Mouse (Mus musculus): ENCODE measurements around the gene Tpsg1.
A peak's percentile ranks its signal among the peaks of the same experiment; 100 is the strongest.

Gene Tpsg1

DNA sequence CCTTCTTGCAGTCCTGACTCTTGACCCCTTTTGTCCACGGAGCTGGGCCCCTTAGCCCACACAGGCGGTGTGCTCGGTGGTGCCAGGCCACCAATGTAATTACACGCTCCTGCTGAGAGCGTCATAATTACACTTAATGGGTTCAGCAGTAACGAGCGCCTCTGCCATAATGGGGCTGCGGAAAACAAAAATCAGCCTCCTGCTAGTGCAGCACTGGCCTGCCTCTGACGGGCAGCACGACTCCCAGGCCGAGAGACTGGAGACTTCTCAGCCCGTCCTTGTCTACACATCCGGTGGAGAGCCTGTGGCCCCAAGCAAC is 29.4 kb downstream of the Tpsg1 start:
- H3K36me3 ChIP-seq (ENCODE audit: control insufficient read depth, insufficient read depth, low read length, poor library complexity, severe bottlenecking), result no peaks in the 10 kb centered on the region
- no peak for DNase-seq (ENCODE audit: low read depth, low spot score)
- no peaks in the 10 kb centered on the region for H3K27me3 ChIP-seq (ENCODE audit: control insufficient read depth, insufficient read depth, low read length, poor library complexity, severe bottlenecking)

DNA sequence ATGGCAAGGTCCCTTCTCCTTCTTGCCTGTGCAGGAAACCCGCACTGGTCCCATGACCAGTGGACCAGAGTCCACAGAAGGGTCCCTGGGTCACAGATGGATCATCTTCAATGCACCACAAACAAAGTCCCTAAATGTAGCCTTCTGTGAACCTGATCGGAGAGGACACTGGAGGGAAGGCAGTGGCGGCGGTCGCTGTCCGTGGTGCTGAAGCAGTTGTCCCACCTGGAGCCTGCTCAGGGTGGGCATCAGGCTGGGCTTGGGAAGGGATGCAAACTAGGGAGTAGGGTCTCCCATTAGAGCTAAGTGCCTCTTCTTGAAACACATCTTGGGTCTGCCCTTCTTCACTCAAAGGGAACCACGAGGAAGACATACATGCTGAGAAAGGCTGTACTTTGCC is 31.4 kb downstream of the Tpsg1 start:
- no peaks in the 10 kb centered on the region for H3K36me3 ChIP-seq (ENCODE audit: control insufficient read depth, insufficient read depth, low read length, poor library complexity, severe bottlenecking)
- peak; percentile 28 for DNase-seq (ENCODE audit: low read depth, low spot score)
- no peaks in the 10 kb centered on the region for H3K27me3 ChIP-seq (ENCODE audit: control insufficient read depth, insufficient read depth, low read length, poor library complexity, severe bottlenecking)

DNA sequence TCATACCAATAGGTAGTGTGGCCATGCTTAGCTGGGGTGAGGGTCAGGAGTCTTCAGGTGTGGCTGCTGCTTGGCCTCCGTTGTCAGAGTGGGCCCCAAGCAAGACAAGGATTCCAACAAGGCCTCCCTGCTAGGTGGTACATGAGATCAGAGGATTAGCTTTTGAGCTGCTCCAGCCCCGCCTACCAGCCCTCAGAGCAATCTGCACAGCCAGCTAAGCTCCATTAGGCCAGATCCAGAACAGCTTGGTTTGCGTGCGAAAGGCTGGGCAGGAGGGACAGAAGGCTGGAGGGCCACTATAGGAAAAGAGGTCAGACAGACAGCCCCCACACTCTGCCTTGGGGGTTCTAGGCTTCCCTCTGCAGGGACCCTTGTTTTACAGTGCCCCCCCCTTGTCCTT is 32.4 kb downstream of the Tpsg1 start:
- Histone ChIP-seq H3K27me3 (ENCODE audit: control insufficient read depth, insufficient read depth, low read length, poor library complexity, severe bottlenecking) (no peaks in the 10 kb centered on the region), H3K36me3 (ENCODE audit: control insufficient read depth, insufficient read depth, low read length, poor library complexity, severe bottlenecking) (no peaks in the 10 kb centered on the region)
- DNase-seq (ENCODE audit: low read depth, low spot score), result no peak

DNA sequence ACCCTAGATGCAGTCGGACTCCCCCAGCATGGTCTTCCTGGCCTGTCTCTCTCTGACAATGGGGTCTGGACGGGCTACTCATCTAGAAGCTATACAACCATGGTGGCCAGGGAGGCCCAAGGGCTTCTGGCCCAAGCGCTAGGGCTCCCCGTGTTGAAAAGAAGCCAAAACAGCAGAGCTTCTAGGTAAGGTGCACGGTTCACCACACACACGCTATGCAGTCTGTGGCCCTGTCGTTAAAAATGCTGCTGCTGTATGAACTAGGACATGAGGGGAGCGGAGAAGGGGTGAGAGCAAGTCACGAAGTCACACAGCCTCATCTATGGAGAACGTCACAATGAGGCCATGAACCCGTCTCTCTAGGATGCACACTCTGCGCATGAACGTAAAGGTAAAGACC is 33.2 kb downstream of the Tpsg1 start:
- H3K36me3 ChIP-seq (ENCODE audit: control insufficient read depth, insufficient read depth, low read length, poor library complexity, severe bottlenecking), result no peaks in the 10 kb centered on the region
- H3K27me3 ChIP-seq (ENCODE audit: control insufficient read depth, insufficient read depth, low read length, poor library complexity, severe bottlenecking), result no peaks in the 10 kb centered on the region
- no peak for DNase-seq (ENCODE audit: low read depth, low spot score)

DNA sequence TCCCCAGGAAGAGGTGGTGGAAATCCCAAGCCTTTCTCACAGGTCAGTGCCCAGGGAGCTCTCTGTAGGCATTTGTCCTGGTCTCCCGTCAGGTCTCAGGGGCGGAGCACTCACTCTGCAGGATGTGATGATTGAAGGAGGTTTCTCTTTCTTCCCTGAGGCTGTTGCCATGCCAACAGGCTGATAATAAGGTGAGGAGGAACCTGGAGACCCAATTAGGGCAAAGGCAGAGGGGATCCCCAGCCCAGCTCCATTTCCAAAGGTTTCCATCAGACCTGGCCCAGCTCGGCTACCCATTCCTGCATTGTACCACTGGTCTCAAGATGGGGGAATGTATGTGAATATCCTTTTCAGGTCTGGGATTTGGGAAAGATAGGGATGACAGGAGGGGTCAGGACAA is 35.1 kb downstream of the Tpsg1 start:
- H3K36me3 ChIP-seq (ENCODE audit: control insufficient read depth, insufficient read depth, low read length, poor library complexity, severe bottlenecking), result no peaks in the 10 kb centered on the region
- no peaks in the 10 kb centered on the region for H3K27me3 ChIP-seq (ENCODE audit: control insufficient read depth, insufficient read depth, low read length, poor library complexity, severe bottlenecking)
- no peak for DNase-seq (ENCODE audit: low read depth, low spot score)

DNA sequence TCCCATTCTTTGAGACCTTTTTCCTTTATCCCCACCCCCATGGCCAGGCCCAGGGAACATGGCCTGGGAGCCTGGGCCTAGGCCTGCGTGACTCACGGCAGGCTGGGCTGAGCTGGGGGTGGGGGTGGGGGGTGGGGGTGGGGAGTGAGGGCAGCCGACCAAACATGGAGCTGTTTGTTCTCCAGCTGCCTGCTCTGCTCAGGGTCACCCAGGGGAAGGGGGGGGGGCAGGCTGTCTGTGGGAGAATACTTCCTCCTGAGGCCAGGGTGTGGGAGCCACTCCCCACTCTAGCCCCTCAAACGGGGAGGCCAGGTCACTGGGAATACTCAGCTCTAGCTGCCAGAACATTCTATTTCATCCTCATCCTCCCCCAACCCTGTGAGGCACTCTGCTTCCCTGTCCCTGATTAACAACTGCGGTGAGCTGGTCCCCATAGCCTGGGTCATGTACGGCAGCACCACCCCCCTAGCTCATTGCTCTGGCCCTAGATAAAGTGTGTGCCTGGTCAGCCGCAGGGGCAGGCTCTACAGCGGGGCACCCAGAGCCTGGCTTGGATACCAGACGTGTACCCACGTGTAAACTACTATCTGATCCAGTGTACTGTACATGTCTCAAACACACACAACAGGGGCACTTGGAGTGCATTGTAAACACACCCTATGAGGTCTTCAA is 36.3 kb downstream of the Tpsg1 start:
- Histone ChIP-seq H3K36me3 (ENCODE audit: control insufficient read depth, insufficient read depth, low read length, poor library complexity, severe bottlenecking) (no peaks in the 10 kb centered on the region), H3K27me3 (ENCODE audit: control insufficient read depth, insufficient read depth, low read length, poor library complexity, severe bottlenecking) (no peaks in the 10 kb centered on the region)
- no peak for DNase-seq (ENCODE audit: low read depth, low spot score)

DNA sequence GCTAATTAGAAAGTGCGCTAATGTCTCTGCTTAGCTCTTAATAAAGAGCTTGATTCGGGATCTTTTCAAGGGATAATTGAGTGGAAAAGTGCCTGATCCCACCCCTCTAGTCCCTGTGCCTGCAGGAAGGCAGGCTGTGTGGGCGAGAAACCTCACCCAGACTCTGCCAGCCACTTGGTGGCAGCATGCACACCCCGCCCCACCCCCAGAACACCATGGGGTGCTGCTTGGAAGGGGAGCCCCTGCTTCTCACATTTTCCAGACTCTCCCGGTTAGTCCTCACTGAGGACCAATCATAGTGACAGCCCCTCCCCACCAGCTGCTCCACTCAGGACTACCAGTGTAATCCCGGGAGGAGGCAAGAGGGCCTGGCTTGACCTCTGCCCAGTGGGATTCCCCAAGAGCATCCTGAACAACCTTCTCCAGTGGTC is 37.0 kb downstream of the Tpsg1 start:
- H3K36me3 ChIP-seq (ENCODE audit: control insufficient read depth, insufficient read depth, low read length, poor library complexity, severe bottlenecking), result no peaks in the 10 kb centered on the region
- DNase-seq (ENCODE audit: low read depth, low spot score), result no peak
- no peaks in the 10 kb centered on the region for H3K27me3 ChIP-seq (ENCODE audit: control insufficient read depth, insufficient read depth, low read length, poor library complexity, severe bottlenecking)

DNA sequence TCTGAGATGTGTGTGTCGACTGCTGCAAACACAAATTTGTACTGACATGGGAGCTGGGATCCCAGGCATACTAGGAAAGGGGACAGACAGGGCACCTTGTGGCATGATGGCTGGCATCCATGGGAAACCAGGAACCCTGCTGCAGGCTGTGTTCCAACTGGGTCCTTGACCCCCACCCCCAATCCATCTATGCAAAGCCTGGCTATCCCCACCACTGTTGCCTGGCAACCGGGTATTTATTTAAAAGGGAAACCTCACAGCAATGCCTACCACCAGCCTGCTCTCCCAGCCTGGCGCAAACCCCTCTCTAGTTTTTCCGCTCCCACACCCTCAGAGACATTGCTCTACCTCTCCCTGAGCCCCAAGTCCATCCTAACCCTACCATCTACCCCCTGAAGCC is 38.3 kb downstream of the Tpsg1 start:
- no peaks in the 10 kb centered on the region for H3K36me3 ChIP-seq (ENCODE audit: control insufficient read depth, insufficient read depth, low read length, poor library complexity, severe bottlenecking)
- no peak for DNase-seq (ENCODE audit: low read depth, low spot score)
- no peaks in the 10 kb centered on the region for H3K27me3 ChIP-seq (ENCODE audit: control insufficient read depth, insufficient read depth, low read length, poor library complexity, severe bottlenecking)

DNA sequence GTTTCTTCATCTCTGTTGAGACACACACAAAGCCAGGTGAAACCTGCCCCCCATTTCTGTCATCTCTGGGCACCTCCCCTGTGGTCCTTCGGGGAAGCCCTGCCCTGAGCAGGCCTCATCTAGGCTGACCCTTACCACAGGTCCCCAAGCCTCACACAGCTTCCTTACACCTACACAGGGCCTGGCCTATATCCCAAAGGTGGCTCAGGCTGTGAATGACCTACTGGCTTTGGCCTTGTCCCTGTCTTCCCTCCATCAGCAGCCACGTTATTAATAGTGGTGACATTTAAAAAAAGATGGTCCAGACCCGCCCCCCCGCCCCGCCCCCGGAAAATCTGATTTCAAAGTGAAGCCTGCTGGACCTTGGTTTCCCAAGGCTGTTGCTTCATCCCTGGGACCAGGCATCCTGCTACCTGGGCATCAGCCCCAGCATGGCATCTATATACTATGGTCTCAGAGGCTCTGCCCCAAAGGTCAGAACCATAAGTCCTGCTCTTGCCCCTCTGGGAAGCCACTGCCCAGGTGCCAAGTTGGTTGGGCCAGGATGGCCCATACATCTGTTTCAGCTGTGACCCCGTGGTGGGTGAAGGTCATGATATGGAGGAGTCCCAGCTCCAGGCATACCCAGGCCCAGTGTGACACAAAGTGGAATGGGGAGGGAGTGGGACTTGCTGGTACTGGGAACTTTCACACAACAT is 39.4 kb downstream of the Tpsg1 start:
- Histone ChIP-seq H3K27me3 (ENCODE audit: control insufficient read depth, insufficient read depth, low read length, poor library complexity, severe bottlenecking) (no peaks in the 10 kb centered on the region), H3K36me3 (ENCODE audit: control insufficient read depth, insufficient read depth, low read length, poor library complexity, severe bottlenecking) (no peaks in the 10 kb centered on the region)
- DNase-seq (ENCODE audit: low read depth, low spot score), result no peak

DNA sequence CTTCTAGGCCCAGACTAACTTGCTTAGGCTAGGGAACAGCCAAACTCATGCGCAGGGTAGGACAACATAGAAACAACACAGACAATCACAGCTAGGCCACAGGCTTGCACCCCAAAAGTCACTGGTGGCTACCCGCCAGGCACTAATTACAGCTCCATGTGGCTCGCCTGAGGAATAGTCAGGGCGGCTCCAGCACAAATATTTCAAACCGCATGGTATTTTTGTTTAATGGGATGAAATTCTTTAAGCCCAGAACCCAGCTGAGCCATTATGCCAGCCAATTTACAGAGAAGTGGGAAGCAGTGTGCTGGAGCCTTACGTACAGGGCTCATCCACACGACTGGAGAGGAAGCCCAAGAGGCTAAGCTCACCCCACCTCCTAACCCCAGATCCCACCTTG is 40.5 kb downstream of the Tpsg1 start:
- no peaks in the 10 kb centered on the region for H3K36me3 ChIP-seq (ENCODE audit: control insufficient read depth, insufficient read depth, low read length, poor library complexity, severe bottlenecking)
- no peak for DNase-seq (ENCODE audit: low read depth, low spot score)
- H3K27me3 ChIP-seq (ENCODE audit: control insufficient read depth, insufficient read depth, low read length, poor library complexity, severe bottlenecking), result no peaks in the 10 kb centered on the region

DNA sequence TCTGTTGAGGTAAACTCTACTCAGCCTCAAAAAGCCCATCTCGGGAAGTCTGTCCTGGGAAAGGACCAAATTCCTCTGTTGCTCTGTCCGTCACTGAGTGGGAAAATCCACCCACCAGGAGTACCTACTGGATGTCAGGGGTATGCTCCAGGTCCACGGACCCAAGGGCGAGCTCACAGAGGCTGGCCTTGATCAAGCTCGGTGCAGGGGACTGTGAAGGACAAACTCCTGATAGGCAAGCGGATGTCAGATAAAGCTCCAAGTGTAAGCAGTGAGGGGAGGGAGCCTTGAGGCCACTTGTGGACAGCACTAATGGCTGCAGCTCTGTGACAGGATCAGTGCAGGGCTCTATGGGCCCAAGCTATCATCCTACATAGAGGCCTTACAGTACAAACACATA is 41.1 kb downstream of the Tpsg1 start:
- H3K36me3 ChIP-seq (ENCODE audit: control insufficient read depth, insufficient read depth, low read length, poor library complexity, severe bottlenecking), result no peaks in the 10 kb centered on the region
- H3K27me3 ChIP-seq (ENCODE audit: control insufficient read depth, insufficient read depth, low read length, poor library complexity, severe bottlenecking), result no peaks in the 10 kb centered on the region
- DNase-seq (ENCODE audit: low read depth, low spot score), result no peak

DNA sequence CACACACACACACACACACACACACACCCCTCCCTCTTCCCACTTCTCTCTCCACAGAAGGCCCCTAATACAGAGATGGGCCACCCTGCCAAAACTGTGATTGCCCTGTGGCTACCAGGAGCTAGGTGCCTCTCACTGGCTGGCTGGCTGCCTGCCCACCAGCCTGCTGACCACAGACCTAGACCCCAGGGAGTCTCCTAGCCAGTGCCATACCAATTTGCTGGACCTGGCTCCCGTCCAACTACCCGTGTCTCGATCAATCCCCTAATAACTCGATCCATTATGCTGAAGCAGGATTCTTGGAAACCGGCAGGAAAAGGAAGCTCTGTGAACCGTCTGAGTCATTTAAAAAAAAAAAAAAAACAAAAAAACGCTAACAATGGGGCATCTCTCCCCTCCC is 41.7 kb downstream of the Tpsg1 start:
- Histone ChIP-seq H3K36me3 (ENCODE audit: control insufficient read depth, insufficient read depth, low read length, poor library complexity, severe bottlenecking) (no peaks in the 10 kb centered on the region), H3K27me3 (ENCODE audit: control insufficient read depth, insufficient read depth, low read length, poor library complexity, severe bottlenecking) (no peaks in the 10 kb centered on the region)
- no peak for DNase-seq (ENCODE audit: low read depth, low spot score)

DNA sequence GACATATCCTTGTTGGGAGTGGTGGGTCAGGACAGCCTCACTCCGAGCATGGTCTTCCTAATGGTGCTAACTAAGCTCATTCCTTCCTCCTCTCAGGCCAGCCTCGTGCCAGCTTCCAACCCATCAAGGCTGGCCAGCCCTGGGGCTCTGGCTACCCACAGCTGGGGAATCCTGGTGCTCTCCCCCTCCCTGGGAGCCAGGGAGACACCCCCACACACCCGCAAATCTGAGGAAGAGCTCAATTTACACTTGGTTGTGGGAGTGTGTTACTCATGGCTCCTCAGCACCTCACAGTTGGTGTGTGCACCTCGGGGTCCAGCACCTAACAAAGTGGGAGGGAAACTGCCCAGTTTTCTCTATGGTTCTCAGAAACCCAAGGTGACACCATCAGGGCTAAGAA is 42.2 kb downstream of the Tpsg1 start:
- Histone ChIP-seq H3K27me3 (ENCODE audit: control insufficient read depth, insufficient read depth, low read length, poor library complexity, severe bottlenecking) (no peaks in the 10 kb centered on the region), H3K36me3 (ENCODE audit: control insufficient read depth, insufficient read depth, low read length, poor library complexity, severe bottlenecking) (no peaks in the 10 kb centered on the region)
- no peak for DNase-seq (ENCODE audit: low read depth, low spot score)

DNA sequence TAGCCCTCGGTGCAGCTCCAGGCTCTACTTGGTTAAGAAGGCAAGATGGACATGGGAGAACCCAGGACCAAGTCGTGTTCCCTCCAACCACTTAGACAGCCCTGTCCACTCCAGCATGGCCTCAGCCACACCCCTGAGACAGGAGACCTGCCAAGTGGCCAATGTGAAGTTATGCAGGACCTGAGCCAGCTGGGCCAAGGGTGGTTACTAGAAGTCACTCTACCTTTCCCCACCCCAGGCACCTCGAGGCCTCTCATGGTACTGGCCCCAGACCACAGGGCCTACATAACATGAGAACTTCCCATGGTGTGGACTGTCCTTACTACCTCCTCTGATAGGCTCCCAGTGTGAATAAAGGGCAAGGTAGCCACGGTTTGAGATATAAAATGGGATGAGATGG is 45.1 kb downstream of the Tpsg1 start:
- DNase-seq (ENCODE audit: low read depth, low spot score), result no peak
- H3K36me3 ChIP-seq (ENCODE audit: control insufficient read depth, insufficient read depth, low read length, poor library complexity, severe bottlenecking), result no peaks in the 10 kb centered on the region
- no peaks in the 10 kb centered on the region for H3K27me3 ChIP-seq (ENCODE audit: control insufficient read depth, insufficient read depth, low read length, poor library complexity, severe bottlenecking)

DNA sequence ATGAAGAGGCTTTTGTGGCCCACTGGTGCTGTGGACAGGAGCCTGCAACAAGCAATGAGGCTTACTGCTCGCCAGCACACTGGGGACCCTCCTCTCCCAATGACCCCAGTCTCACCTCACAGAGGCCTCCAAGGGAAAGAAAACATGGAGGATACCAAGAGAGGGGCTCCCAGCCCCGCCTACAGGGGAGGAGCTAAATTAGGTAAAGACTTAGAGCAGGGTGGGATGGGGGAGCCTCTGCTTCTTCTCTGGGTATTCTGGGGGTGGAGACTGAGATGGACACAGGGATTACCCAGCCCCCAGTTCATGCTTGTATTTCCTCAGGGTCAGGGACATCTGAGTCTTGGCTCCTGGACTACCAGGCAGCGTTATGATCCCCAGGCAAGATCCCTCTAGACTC is 45.8 kb downstream of the Tpsg1 start:
- no peaks in the 10 kb centered on the region for H3K27me3 ChIP-seq (ENCODE audit: control insufficient read depth, insufficient read depth, low read length, poor library complexity, severe bottlenecking)
- DNase-seq (ENCODE audit: low read depth, low spot score), result no peak
- no peaks in the 10 kb centered on the region for H3K36me3 ChIP-seq (ENCODE audit: control insufficient read depth, insufficient read depth, low read length, poor library complexity, severe bottlenecking)

DNA sequence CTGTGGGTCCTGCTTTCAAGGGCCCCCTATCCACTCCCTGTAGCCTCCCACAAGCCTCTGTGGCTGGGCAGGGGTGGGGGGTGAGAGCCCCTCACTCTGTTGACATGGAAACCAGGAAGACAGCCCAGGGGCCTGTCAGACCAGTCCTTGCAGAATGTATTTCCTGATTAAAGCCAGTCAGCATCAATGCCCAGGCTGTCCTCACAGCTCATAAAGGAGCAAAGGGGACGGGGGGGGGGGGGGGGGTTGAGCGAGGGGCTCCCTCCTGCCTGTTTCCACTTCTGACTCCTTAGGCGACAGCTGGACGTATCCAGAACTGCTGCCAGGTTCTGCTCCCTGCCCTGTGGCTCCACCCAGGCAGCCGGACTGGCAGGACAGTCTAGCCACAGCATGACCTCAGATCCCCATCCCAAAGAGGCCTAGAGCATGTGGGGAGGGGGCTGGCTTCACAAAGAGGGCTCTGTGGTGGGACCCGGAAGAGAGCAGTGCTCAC is 46.4 kb downstream of the Tpsg1 start:
- no peaks in the 10 kb centered on the region for H3K36me3 ChIP-seq (ENCODE audit: control insufficient read depth, insufficient read depth, low read length, poor library complexity, severe bottlenecking)
- no peak for DNase-seq (ENCODE audit: low read depth, low spot score)
- no peaks in the 10 kb centered on the region for H3K27me3 ChIP-seq (ENCODE audit: control insufficient read depth, insufficient read depth, low read length, poor library complexity, severe bottlenecking)

All from splenic B cell, adult 2 months (primary cell).